Mouse (Mus musculus): ENCODE data around the gene Nkd2.

The Nkd2 gene

GRCm38 (mm10) chr13:73816338-73816737 lies 31.1 kb downstream of the Nkd2 start:
- DNase-seq (ENCODE audit: low read depth, low spot score): no peak

- DNase-seq (ENCODE audit: low read depth, low spot score): no peak
These were observed 33.2 kb downstream of the Nkd2 start for GRCm38 (mm10) chr13:73814181-73814580.

GRCm38 (mm10) chr13:73812936-73813335 lies 34.5 kb downstream of the Nkd2 start:
- DNase-seq (ENCODE audit: low read depth, low spot score): no peak

GRCm38 (mm10) chr13:73804914-73805313 lies 42.5 kb downstream of the Nkd2 start:
- no peak for DNase-seq (ENCODE audit: low read depth, low spot score)

- DNase-seq (ENCODE audit: low read depth, low spot score): no peak
These were observed 43.8 kb downstream of the Nkd2 start for GRCm38 (mm10) chr13:73803450-73804178.

GRCm38 (mm10) chr13:73799110-73799509 lies 48.3 kb downstream of the Nkd2 start:
- DNase-seq (ENCODE audit: low read depth, low spot score): no peak

- DNase-seq (ENCODE audit: low read depth, low spot score): no peak
These were observed 54.3 kb downstream of the Nkd2 start for GRCm38 (mm10) chr13:73793171-73793570.

GRCm38 (mm10) chr13:73792176-73792575 lies 55.3 kb downstream of the Nkd2 start:
- no peak for DNase-seq (ENCODE audit: low read depth, low spot score)

GRCm38 (mm10) chr13:73782486-73782885 lies 64.9 kb downstream of the Nkd2 start:
- no peak for DNase-seq (ENCODE audit: low read depth, low spot score)

- DNase-seq (ENCODE audit: low read depth, low spot score): no peak
These were observed 69.9 kb downstream of the Nkd2 start for GRCm38 (mm10) chr13:73777578-73777977.

GRCm38 (mm10) chr13:73775786-73776185 lies 71.6 kb downstream of the Nkd2 start:
- no peak for DNase-seq (ENCODE audit: low read depth, low spot score)

- no peak for DNase-seq (ENCODE audit: low read depth, low spot score)
These were observed 73.8 kb downstream of the Nkd2 start for GRCm38 (mm10) chr13:73773519-73774205.

GRCm38 (mm10) chr13:73772655-73773054 lies 74.8 kb downstream of the Nkd2 start:
- no peak for DNase-seq (ENCODE audit: low read depth, low spot score)

GRCm38 (mm10) chr13:73771131-73771530 lies 76.3 kb downstream of the Nkd2 start:
- DNase-seq (ENCODE audit: low read depth, low spot score): no peak

GRCm38 (mm10) chr13:73769916-73770682 lies 77.3 kb downstream of the Nkd2 start:
- DNase-seq (ENCODE audit: low read depth, low spot score): no peak

Data from brain, embryonic 18.5 days (tissue).